Mouse (Mus musculus): ENCODE data around the gene Fcgr4. TPM values are rescaled to one million over a fixed set of nuclear protein-coding genes. Genes with fewer than 3 reads are reported as not detected.

The Fcgr4 gene
- total and polyA plus RNA-seq, 3 experiments = not detected

GRCm38 (mm10) chr1:170982301-170982700, 36.4 kb upstream of the Fcgr4 start:
- Histone ChIP-seq H3K36me3 (ENCODE audit: control insufficient read depth in 1 of 2, insufficient read depth in 2 of 2, low read length in 2 of 2) (no peaks in the 10 kb centered on the region), H3K9me3 (replicated peaks; ENCODE audit: insufficient read depth, low read length) (no peaks in the 10 kb centered on the region), H3K4me3 (ENCODE audit: control insufficient read depth in 1 of 2, insufficient read depth in 1 of 2, low read depth in 2 of 2, low read length in 2 of 2) (no peak overlapping the region), H3K27me3 (ENCODE audit: control insufficient read depth in 1 of 2, insufficient read depth in 2 of 2, low read length in 2 of 2) (no peaks in the 10 kb centered on the region; a peak in 1 of 4 replicates), H3K9ac (ENCODE audit: control insufficient read depth, low read depth, low read length, poor library complexity, severe bottlenecking) (no peak overlapping the region), H3K79me2 (ENCODE audit: control insufficient read depth, insufficient read depth, low read length, poor library complexity) (no peaks in the 10 kb centered on the region), H3K4me1 (ENCODE audit: control insufficient read depth in 1 of 2, insufficient read depth in 2 of 2, low read length in 2 of 2) (no peaks in the 10 kb centered on the region; a peak in 1 of 4 replicates), H3K27ac (ENCODE audit: control insufficient read depth, low read depth, low read length) (no peak overlapping the region)
- no peak for TF ChIP-seq GABPA (IDR thresholded peaks at IDR 0.05; ENCODE audit: low read depth, low read length)
- TF ChIP-seq TBP (IDR thresholded peaks at IDR 0.05; ENCODE audit: low read depth, low read length) = no peak
- no peak for TF ChIP-seq USF1 (IDR thresholded peaks at IDR 0.05; ENCODE audit: low read depth, low read length)
- TF ChIP-seq EP300 (IDR thresholded peaks at IDR 0.05; ENCODE audit: low read depth in 1 of 2, low read length in 2 of 2) = no peak
- no peak for TF ChIP-seq TAL1 (IDR thresholded peaks at IDR 0.05; ENCODE audit: low read length)
- TF ChIP-seq BHLHE40 (IDR thresholded peaks at IDR 0.05; ENCODE audit: borderline replicate concordance, low read depth, low read length) = no peak
- TF ChIP-seq ZNF384 (IDR thresholded peaks at IDR 0.05; ENCODE audit: low read depth, low read length) = no peak
- no peak for TF ChIP-seq ZMIZ1 (IDR thresholded peaks at IDR 0.05; ENCODE audit: low read depth, low read length)
- TF ChIP-seq NELFE (IDR thresholded peaks at IDR 0.05; ENCODE audit: low read depth, low read length) = no peak
- TF ChIP-seq MXI1 (IDR thresholded peaks at IDR 0.05; ENCODE audit: low read depth, low read length) = no peak
- TF ChIP-seq HCFC1 (IDR thresholded peaks at IDR 0.05; ENCODE audit: low read depth, low read length) = no peak
- TF ChIP-seq ZC3H11A (IDR thresholded peaks at IDR 0.05; ENCODE audit: low read depth, low read length) = no peak
- TF ChIP-seq MYC (IDR thresholded peaks at IDR 0.05; ENCODE audit: low read depth, low read length) = no peak
- TF ChIP-seq MAFK (IDR thresholded peaks at IDR 0.05; ENCODE audit: borderline replicate concordance, low read depth, low read length) = no peak
- TF ChIP-seq SMC3 (IDR thresholded peaks at IDR 0.05; ENCODE audit: low read depth, low read length) = no peak
- no peak for TF ChIP-seq POLR2AphosphoS5 (IDR thresholded peaks at IDR 0.05; ENCODE audit: borderline replicate concordance, low read depth, low read length)
- no peak for TF ChIP-seq RAD21 (IDR thresholded peaks at IDR 0.05; ENCODE audit: low read depth, low read length)
- DNase-seq (ENCODE audit: low read depth, low spot score) = no peak

- no peak overlapping the region for H3K9ac ChIP-seq (ENCODE audit: control insufficient read depth, low read depth, low read length, poor library complexity, severe bottlenecking)
- TF ChIP-seq BHLHE40 (IDR thresholded peaks at IDR 0.05; ENCODE audit: borderline replicate concordance, low read depth, low read length) (no peak), MAX (IDR thresholded peaks at IDR 0.05; ENCODE audit: low read length) (no peak), ETS1 (IDR thresholded peaks at IDR 0.05; ENCODE audit: low read depth, low read length) (no peak), KAT2A (conservative IDR thresholded peaks at IDR 0.05; ENCODE audit: low read depth, low read length) (no peak), POLR2A (IDR thresholded peaks at IDR 0.05; ENCODE audit: control insufficient read depth in 1 of 2, insufficient read depth in 1 of 2, low read depth in 1 of 2, low read length in 2 of 2, poor library complexity in 1 of 2) (no peak), MAZ (IDR thresholded peaks at IDR 0.05; ENCODE audit: low read depth, low read length) (no peak), MYB (IDR thresholded peaks at IDR 0.05; ENCODE audit: low read depth, low read length) (no peak), GABPA (IDR thresholded peaks at IDR 0.05; ENCODE audit: low read depth, low read length) (no peak), USF1 (IDR thresholded peaks at IDR 0.05; ENCODE audit: low read depth, low read length) (no peak), POLR2AphosphoS5 (IDR thresholded peaks at IDR 0.05; ENCODE audit: borderline replicate concordance, low read depth, low read length) (no peak)
Observed at GRCm38 (mm10) chr1:170983066-170983465, 35.7 kb upstream of the Fcgr4 start.

More at GRCm38 (mm10) chr1:170983066-170983465, 35.7 kb upstream of the Fcgr4 start:
- H3K36me3 ChIP-seq (ENCODE audit: control insufficient read depth in 1 of 2, insufficient read depth in 2 of 2, low read length in 2 of 2) = no peaks in the 10 kb centered on the region
- no peaks in the 10 kb centered on the region for H3K79me2 ChIP-seq (ENCODE audit: control insufficient read depth, insufficient read depth, low read length, poor library complexity)
- H3K9me3 ChIP-seq (replicated peaks; ENCODE audit: insufficient read depth, low read length) = no peaks in the 10 kb centered on the region
- no peaks in the 10 kb centered on the region; a peak in 1 of 4 replicates for H3K27me3 ChIP-seq (ENCODE audit: control insufficient read depth in 1 of 2, insufficient read depth in 2 of 2, low read length in 2 of 2)
- H3K27ac ChIP-seq (ENCODE audit: control insufficient read depth, low read depth, low read length) = no peak overlapping the region
- no peak overlapping the region for H3K4me3 ChIP-seq (ENCODE audit: control insufficient read depth in 1 of 2, insufficient read depth in 1 of 2, low read depth in 2 of 2, low read length in 2 of 2)
- DNase-seq (ENCODE audit: low read depth, low spot score) = no peak
- no peaks in the 10 kb centered on the region; a peak in 1 of 4 replicates for H3K4me1 ChIP-seq (ENCODE audit: control insufficient read depth in 1 of 2, insufficient read depth in 2 of 2, low read length in 2 of 2)

All from MEL (cell line).